In the genomic region with DNA sequence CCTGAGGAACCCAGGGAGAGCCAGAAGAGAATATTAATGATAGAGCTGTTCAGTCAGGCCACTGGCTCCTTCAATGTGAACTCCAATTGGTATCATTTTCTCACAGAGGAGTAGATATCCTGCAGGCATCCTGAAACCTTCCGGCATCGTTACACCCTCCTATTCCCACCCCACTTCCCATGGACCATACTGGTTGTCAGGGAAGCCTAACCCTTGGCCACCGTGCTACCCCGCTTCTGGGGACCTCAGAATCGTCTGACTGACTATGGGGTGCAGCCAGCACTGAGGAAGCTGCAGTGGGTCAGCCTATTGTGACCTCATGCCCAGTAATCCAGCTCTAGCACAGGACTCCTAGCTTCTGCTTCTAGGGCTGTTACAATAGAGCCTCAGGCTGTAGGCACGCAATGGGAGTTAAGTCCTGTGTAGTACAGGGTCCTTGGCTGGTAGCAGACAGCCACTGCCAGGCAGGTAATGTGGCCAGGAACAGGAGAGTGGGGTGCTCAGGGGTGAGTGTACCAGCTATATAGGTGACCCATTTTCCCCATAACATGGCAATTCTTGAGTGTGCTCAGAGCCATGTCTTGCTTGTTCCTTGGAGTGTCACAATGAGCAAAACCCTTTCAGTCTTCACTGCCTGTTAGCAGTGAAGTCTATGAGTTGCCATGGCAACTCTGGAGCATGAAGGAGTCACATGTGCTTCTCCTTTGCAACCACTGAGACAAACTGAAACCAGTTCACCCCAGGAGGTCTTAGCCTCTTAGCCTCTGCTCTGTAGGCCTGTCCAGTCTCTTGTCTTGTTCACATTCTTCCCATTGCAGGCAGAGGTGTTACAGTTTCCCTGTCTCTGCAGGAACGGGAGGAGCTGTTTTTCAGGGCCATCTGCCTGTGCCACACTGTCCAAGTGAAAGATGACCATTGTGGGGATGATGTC, we compare ENCODE assay signal across 11 mouse cellular contexts. TPM values are rescaled to one million over a fixed set of nuclear protein-coding genes. Genes with fewer than 3 reads are reported as not detected.
DNase-seq lines count a peak whose midpoint lies in the region; ATAC-seq and TF ChIP-seq lines count a peak whose summit lies in the region.
"Had no signal": no experiment of that assay in that cellular context is flagged by ENCODE, and none has a peak within 500 bp of the region (broad histone marks: within the 10 kb centered on the region; RNA-seq: fewer than 3 reads in every experiment).

No protein-coding gene starts in this region.

- no peak for TF ChIP-seq CTCF in forebrain, postnatal 0 days (IDR thresholded peaks at IDR 0.05; ENCODE audit: low read depth)
- TF ChIP-seq CTCF in thymus, adult 2 months (IDR thresholded peaks at IDR 0.05; ENCODE audit: borderline replicate concordance, control insufficient read depth, extremely low read depth, insufficient read depth, low read length, poor library complexity), result no peak

- peaks cover 81% of the 10 kb centered on the region for H3K36me3 ChIP-seq in forebrain, postnatal 0 days (ENCODE audit: insufficient read depth)
- H3K36me3 ChIP-seq in midbrain, embryonic 12.5 days, result peaks cover 47% of the 10 kb centered on the region
- H3K36me3 ChIP-seq in thymus, adult 2 months (ENCODE audit: control insufficient read depth, insufficient read depth, low read length), result no peaks in the 10 kb centered on the region

- WGBS in forebrain, postnatal 0 days, result 65% methylated on average over 7 of the region's 7 CpGs
- 52% methylated on average over 7 of the region's 7 CpGs for WGBS in midbrain, embryonic 12.5 days
- 97% methylated on average over 7 of the region's 7 CpGs for WGBS in thymus, adult 2 months

- H3K9ac ChIP-seq in forebrain, postnatal 0 days, result no peak overlapping the region
- H3K9ac ChIP-seq in midbrain, embryonic 12.5 days (replicated peaks), result no peak overlapping the region
- H3K9ac ChIP-seq: limb, embryonic 12.5 days had no signal

- no peaks in the 10 kb centered on the region for H3K9me3 ChIP-seq in forebrain, postnatal 0 days (ENCODE audit: low read length)
- no peaks in the 10 kb centered on the region for H3K9me3 ChIP-seq in midbrain, embryonic 12.5 days
- H3K9me3 ChIP-seq: limb, embryonic 12.5 days had no signal

- 0 out of 2 replicates have a peak, but pooled peaks cover 4% of the 10 kb centered on the region for H3K4me1 ChIP-seq in forebrain, postnatal 0 days (ENCODE audit: insufficient read depth)
- peaks cover 20% of the 10 kb centered on the region for H3K4me1 ChIP-seq in midbrain, embryonic 12.5 days
- H3K4me1 ChIP-seq in thymus, adult 2 months (replicated peaks; ENCODE audit: control insufficient read depth, insufficient read depth, low read length), result no peaks in the 10 kb centered on the region
- H3K4me1 ChIP-seq: limb, embryonic 12.5 days had no signal

- TF ChIP-seq POLR2A in thymus, adult 2 months (IDR thresholded peaks at IDR 0.05; ENCODE audit: control insufficient read depth, extremely low read depth, insufficient read depth, low read length, poor library complexity), result no peak

- peak; percentile 76 for ATAC-seq in frontal cortex, adult (ENCODE audit: low TSS enrichment)
- peak; percentile 94 for ATAC-seq in forebrain, postnatal 0 days
- ATAC-seq in midbrain, embryonic 12.5 days (ENCODE audit: low FRiP score, low read depth), result peak; percentile 60

- no peak overlapping the region for H3K4me2 ChIP-seq in forebrain, postnatal 0 days (ENCODE audit: low read depth)
- no peak overlapping the region for H3K4me2 ChIP-seq in midbrain, embryonic 12.5 days (replicated peaks)
- H3K4me2 ChIP-seq: limb, embryonic 12.5 days had no signal

- no peaks in the 10 kb centered on the region for H3K27me3 ChIP-seq in forebrain, postnatal 0 days (ENCODE audit: insufficient read depth, low read length)
- H3K27me3 ChIP-seq in midbrain, embryonic 12.5 days, result no peaks in the 10 kb centered on the region
- no peaks in the 10 kb centered on the region for H3K27me3 ChIP-seq in thymus, adult 2 months (ENCODE audit: control insufficient read depth, insufficient read depth, low read length)
- H3K27me3 ChIP-seq: limb, embryonic 12.5 days had no signal

- H3K27ac ChIP-seq in forebrain, postnatal 0 days (ENCODE audit: low read depth, low read length), result peak overlapping the region; percentile 62
- peak overlapping the region; percentile 46 for H3K27ac ChIP-seq in midbrain, embryonic 12.5 days (replicated peaks)
- H3K27ac ChIP-seq in thymus, adult 2 months (ENCODE audit: control insufficient read depth, insufficient read depth, low read length), result no peak overlapping the region
- H3K27ac ChIP-seq: limb, embryonic 12.5 days had no signal

- no peak for DNase-seq in frontal cortex, postnatal 25 days (ENCODE audit: low spot score in 2 of 2)
- DNase-seq in adipocyte (ENCODE audit: low spot score), result peak; percentile 18
- DNase-seq in forebrain, postnatal 0 days, result peak; percentile 72
- DNase-seq in thymus, adult 2 months, result no peak
- DNase-seq in adrenal gland, postnatal 36 days, result no peak
- DNase-seq in kidney, postnatal 10 days, result no peak
- DNase-seq: kidney, postnatal 4 days; lung, postnatal 14 days had no signal

- no peak overlapping the region for H3K4me3 ChIP-seq in forebrain, postnatal 0 days (ENCODE audit: low read depth, low read length)
- no peak overlapping the region for H3K4me3 ChIP-seq in midbrain, embryonic 12.5 days
- no peak overlapping the region for H3K4me3 ChIP-seq in thymus, adult 2 months (ENCODE audit: control insufficient read depth, insufficient read depth, low read length)
- H3K4me3 ChIP-seq: limb, embryonic 12.5 days had no signal

RNA-seq across cellular contexts. Expression of gene Mcf2l, which starts 41.7 kb away (rescaled TPM):
- 371 and 376 TPM in 2 replicates for total RNA-seq in forebrain, postnatal 0 days (2014; rRNA removed)
- polyA plus RNA-seq in forebrain, postnatal 0 days (2015; fragmentation: Nextera tagmentation; extraction: Ambion mirVana), result 89.6 and 118 TPM in 2 replicates
- 97.8 and 104 TPM in 2 replicates for polyA plus RNA-seq in midbrain, embryonic 12.5 days (2016; fragmentation: Nextera tagmentation; extraction: Ambion mirVana)
- 9.4 and 9.7 TPM in 2 replicates for polyA plus RNA-seq in thymus, adult 2 months (2012; rRNA removed)
- total RNA-seq in adrenal gland, postnatal 36 days (2021), result 10 to 100 TPM; 13.1 to 36.9 TPM

Comparison
In these comparisons a context has a peak if more than half of its experiments do, and no peak if none do; other contexts are left out.
1. DNase-seq: peak in adipocyte (single experiment) and forebrain, postnatal 0 days (single experiment); none in frontal cortex, postnatal 25 days (0 of 2), thymus, adult 2 months (single experiment), adrenal gland, postnatal 36 days (0 of 2) and kidney, postnatal 10 days (single experiment).
2. Peak in every context shown above with its lines, with median percentiles within 50 percentile points of each other: ATAC-seq.